Mouse (Mus musculus) kidney, adult 2 months (tissue): ENCODE measurements at regions not wholly inside any gene's neighbourhood (a gene's known extent, or its start where the extent isn't known, plus 50 kb on each side); places are given as distances from the start of the nearest gene placed in this dataset.

Experiments used
- CTCF ChIP-seq: fragments of 200-500 bp; conservative IDR thresholded peaks from 2 replicates; pipeline ENCODE4 v1.5.1; 2011; ENCODE audit warnings: low read depth, mild to moderate bottlenecking, control low read depth, low read length, moderate library complexity, mixed read lengths; ENCODE audit not compliant: insufficient read depth, insufficient read length
- POLR2A ChIP-seq: fragments of 200-500 bp; IDR thresholded peaks from one replicate; pipeline ENCODE4 v1.6.1; 2011; ENCODE audit warnings: low read depth, low read length, control low read depth

- TF ChIP-seq CTCF (no peak), POLR2A (no peak)
These were observed 421.5 kb downstream of the Cd83 start for GRCm38 (mm10) chr13:44206042-44206441.
